Mouse (Mus musculus): ENCODE data around the gene 9430097D07Rik. TPM values are rescaled to one million over a fixed set of nuclear protein-coding genes. Genes with fewer than 3 reads are reported as not detected.

9430097D07Rik gene
- polyA plus RNA-seq, 1 experiment: not detected

GRCm38 (mm10) chr2:32525816-32526215 is 49.7 kb downstream of the 9430097D07Rik start:
- TF ChIP-seq POLR2A (IDR thresholded peaks at IDR 0.05; ENCODE audit: insufficient read depth, low read depth, low read length) (no peak), CTCF (IDR thresholded peaks at IDR 0.05; ENCODE audit: insufficient read depth, low read depth, low read length) (no peak)
- H3K27ac ChIP-seq (ENCODE audit: insufficient read depth, low read depth, low read length): no peak overlapping the region
- H3K4me1 ChIP-seq (ENCODE audit: control insufficient read depth, insufficient read depth, low read length): no peaks in the 10 kb centered on the region
- no peak overlapping the region for H3K4me3 ChIP-seq (ENCODE audit: insufficient read depth, low read depth, low read length)
- 96% methylated on average over 12 of the region's 12 CpGs for WGBS

GRCm38 (mm10) chr2:32524536-32525031 is 50.9 kb downstream of the 9430097D07Rik start:
- 92% methylated on average over 13 of the region's 13 CpGs for WGBS
- Histone ChIP-seq H3K27ac (ENCODE audit: insufficient read depth, low read depth, low read length) (no peak overlapping the region), H3K4me3 (ENCODE audit: insufficient read depth, low read depth, low read length) (no peak overlapping the region), H3K4me1 (ENCODE audit: control insufficient read depth, insufficient read depth, low read length) (no peaks in the 10 kb centered on the region)
- no peak for TF ChIP-seq CTCF (IDR thresholded peaks at IDR 0.05; ENCODE audit: insufficient read depth, low read depth, low read length)
- TF ChIP-seq POLR2A (IDR thresholded peaks at IDR 0.05; ENCODE audit: insufficient read depth, low read depth, low read length): no peak

Other genes starting within 250 kb of the 9430097D07Rik start
- gene Ciz1, start 223.4 kb downstream of the 9430097D07Rik start, polyA plus RNA-seq (2012; ENCODE audit: insufficient read depth, insufficient read length, low replicate concordance, missing spikeins): not detected in 2 replicates
- 153 TPM in 1 of 2 replicates, not detected in the other for gene Dnm1, start 222.3 kb downstream of the 9430097D07Rik start, polyA plus RNA-seq (2012; ENCODE audit: insufficient read depth, insufficient read length, low replicate concordance, missing spikeins)
- gene 1110008P14Rik, start 193.7 kb downstream of the 9430097D07Rik start, polyA plus RNA-seq (2012; ENCODE audit: insufficient read depth, insufficient read length, low replicate concordance, missing spikeins): not detected in 2 replicates
- gene Lcn2, start 187.4 kb downstream of the 9430097D07Rik start, polyA plus RNA-seq (2012; ENCODE audit: insufficient read depth, insufficient read length, low replicate concordance, missing spikeins): not detected in 2 replicates
- not detected in 2 replicates for gene Ptges2, start 179.8 kb downstream of the 9430097D07Rik start, polyA plus RNA-seq (2012; ENCODE audit: insufficient read depth, insufficient read length, low replicate concordance, missing spikeins)
- gene Naif1, start 125.2 kb downstream of the 9430097D07Rik start, polyA plus RNA-seq (2012; ENCODE audit: insufficient read depth, insufficient read length, low replicate concordance, missing spikeins): not detected in 2 replicates
- gene Slc25a25, start 124.2 kb downstream of the 9430097D07Rik start, polyA plus RNA-seq (2012; ENCODE audit: insufficient read depth, insufficient read length, low replicate concordance, missing spikeins): 221 TPM in 1 of 2 replicates, not detected in the other
- gene Fam102a, start 40.4 kb downstream of the 9430097D07Rik start, polyA plus RNA-seq (2012; ENCODE audit: insufficient read depth, insufficient read length, low replicate concordance, missing spikeins): not detected in 2 replicates
- gene Dpm2, start 4.8 kb downstream of the 9430097D07Rik start, polyA plus RNA-seq (2012; ENCODE audit: insufficient read depth, insufficient read length, low replicate concordance, missing spikeins): not detected in 2 replicates
- not detected in 2 replicates for gene Pip5kl1, start 887 bp downstream of the 9430097D07Rik start, polyA plus RNA-seq (2012; ENCODE audit: insufficient read depth, insufficient read length, low replicate concordance, missing spikeins)
- gene St6galnac4, start 11.4 kb upstream of the 9430097D07Rik start, polyA plus RNA-seq (2012; ENCODE audit: insufficient read depth, insufficient read length, low replicate concordance, missing spikeins): not detected in 2 replicates
- not detected in 2 replicates for gene St6galnac6, start 24.0 kb upstream of the 9430097D07Rik start, polyA plus RNA-seq (2012; ENCODE audit: insufficient read depth, insufficient read length, low replicate concordance, missing spikeins)
- gene Ak1, start 46.1 kb upstream of the 9430097D07Rik start, polyA plus RNA-seq (2012; ENCODE audit: insufficient read depth, insufficient read length, low replicate concordance, missing spikeins): not detected in 2 replicates
- gene Eng, start 70.9 kb upstream of the 9430097D07Rik start, polyA plus RNA-seq (2012; ENCODE audit: insufficient read depth, insufficient read length, low replicate concordance, missing spikeins): not detected in 2 replicates
- gene Fpgs, start 128.5 kb upstream of the 9430097D07Rik start, polyA plus RNA-seq (2012; ENCODE audit: insufficient read depth, insufficient read length, low replicate concordance, missing spikeins): not detected in 2 replicates
- gene Cdk9, start 137.4 kb upstream of the 9430097D07Rik start, polyA plus RNA-seq (2012; ENCODE audit: insufficient read depth, insufficient read length, low replicate concordance, missing spikeins): 509 TPM in 1 of 2 replicates, not detected in the other
- not detected in 2 replicates for gene Sh2d3c, start 145.4 kb upstream of the 9430097D07Rik start, polyA plus RNA-seq (2012; ENCODE audit: insufficient read depth, insufficient read length, low replicate concordance, missing spikeins)
- not detected in 2 replicates for gene 6330409D20Rik, start 165.3 kb upstream of the 9430097D07Rik start, polyA plus RNA-seq (2012; ENCODE audit: insufficient read depth, insufficient read length, low replicate concordance, missing spikeins)
- not detected in 2 replicates for gene Tor2a, start 181.6 kb upstream of the 9430097D07Rik start, polyA plus RNA-seq (2012; ENCODE audit: insufficient read depth, insufficient read length, low replicate concordance, missing spikeins)
- not detected in 2 replicates for gene Ttc16, start 199.9 kb upstream of the 9430097D07Rik start, polyA plus RNA-seq (2012; ENCODE audit: insufficient read depth, insufficient read length, low replicate concordance, missing spikeins)
- not detected in 2 replicates for gene Ptrh1, start 200.1 kb upstream of the 9430097D07Rik start, polyA plus RNA-seq (2012; ENCODE audit: insufficient read depth, insufficient read length, low replicate concordance, missing spikeins)
- not detected in 2 replicates for gene Cfap157, start 208.7 kb upstream of the 9430097D07Rik start, polyA plus RNA-seq (2012; ENCODE audit: insufficient read depth, insufficient read length, low replicate concordance, missing spikeins)

Data from olfactory bulb, adult 2 months (tissue).